Mouse (Mus musculus): ENCODE measurements around the gene Cilp2. TPM values are rescaled to one million over a fixed set of nuclear protein-coding genes. Genes with fewer than 3 reads are reported as not detected.

Gene Cilp2
- 0.11 and 0.16 TPM in 2 replicates for polyA plus RNA-seq (2012; rRNA removed)

DNA sequence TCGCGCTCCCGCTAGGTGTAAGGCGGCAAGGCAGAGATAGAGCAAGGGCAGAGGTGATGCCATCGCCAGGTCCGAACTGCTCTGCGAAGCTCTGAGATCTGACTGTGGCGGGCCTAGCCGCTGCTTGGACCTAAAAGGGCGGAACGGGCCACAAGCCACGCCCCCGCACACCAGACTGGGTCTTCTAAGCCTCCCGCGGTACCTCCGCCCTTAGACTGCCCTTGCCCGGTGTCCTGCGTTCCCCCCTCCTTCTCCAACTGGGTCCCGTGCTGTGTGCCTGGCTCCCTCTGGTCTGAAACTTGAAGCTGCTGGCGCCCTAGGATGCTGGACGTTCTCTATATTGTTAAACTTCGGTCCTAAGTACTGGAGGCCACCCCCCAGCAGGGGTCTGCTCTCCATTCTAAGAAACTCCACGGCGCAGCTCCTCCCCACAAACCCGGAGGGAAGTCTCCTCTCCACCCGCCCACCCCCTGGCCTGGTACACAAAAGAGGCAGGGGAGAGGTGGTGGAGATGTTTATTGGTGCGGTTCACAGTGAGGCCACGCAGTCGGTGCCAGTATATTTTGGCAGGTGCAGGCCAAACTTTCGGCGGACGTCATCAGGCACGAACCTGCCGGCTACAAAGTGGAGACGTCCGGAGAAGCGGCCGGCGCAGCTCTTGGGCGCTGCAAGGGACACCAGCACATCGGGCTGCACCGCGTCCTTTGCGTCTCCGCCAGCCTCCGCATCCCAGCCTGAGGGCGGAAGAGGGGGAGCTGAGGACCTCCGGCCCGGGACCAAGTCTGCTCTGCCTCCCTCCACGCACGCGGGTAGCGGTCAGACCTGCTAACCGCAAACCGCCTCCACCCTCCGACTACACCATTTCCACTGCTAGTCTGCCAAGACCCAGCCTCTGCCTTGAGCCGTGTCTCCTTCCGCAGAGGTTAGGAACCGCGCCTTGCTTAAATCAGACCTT is at the start of gene Cilp2:
Gene Cilp2 (minus strand): TSS at position 399 of the 955 bp plus-strand sequence.
- TF ChIP-seq CTCF (conservative IDR thresholded peaks at IDR 0.05; ENCODE audit: insufficient read depth, insufficient read length, low read depth, low read length) (no peak), POLR2A (IDR thresholded peaks at IDR 0.05; ENCODE audit: low read depth, low read length) (no peak)
- 0 out of 2 replicates have a peak, but pooled peaks cover 2% of the 10 kb centered on the region for H3K27me3 ChIP-seq (replicated peaks; ENCODE audit: control insufficient read depth, insufficient read depth, low read length)
- WGBS: 2% methylated on average over 58 of the region's 60 CpGs
- 0 out of 2 replicates have a peak, but pooled peaks cover 2% of the 10 kb centered on the region for H3K4me1 ChIP-seq (ENCODE audit: control insufficient read depth, insufficient read depth, low read length)
- peak within 1 kb of the TSS; percentile 19 for H3K4me3 ChIP-seq (ENCODE audit: insufficient read depth, low read depth, low read length)
- H3K27ac ChIP-seq (ENCODE audit: insufficient read depth, low read depth, low read length): no peak within 1 kb of the TSS
- no peaks in the 10 kb centered on the region for H3K36me3 ChIP-seq (ENCODE audit: control insufficient read depth, insufficient read depth, low read length)
- DNase-seq: peak; percentile 54

DNA sequence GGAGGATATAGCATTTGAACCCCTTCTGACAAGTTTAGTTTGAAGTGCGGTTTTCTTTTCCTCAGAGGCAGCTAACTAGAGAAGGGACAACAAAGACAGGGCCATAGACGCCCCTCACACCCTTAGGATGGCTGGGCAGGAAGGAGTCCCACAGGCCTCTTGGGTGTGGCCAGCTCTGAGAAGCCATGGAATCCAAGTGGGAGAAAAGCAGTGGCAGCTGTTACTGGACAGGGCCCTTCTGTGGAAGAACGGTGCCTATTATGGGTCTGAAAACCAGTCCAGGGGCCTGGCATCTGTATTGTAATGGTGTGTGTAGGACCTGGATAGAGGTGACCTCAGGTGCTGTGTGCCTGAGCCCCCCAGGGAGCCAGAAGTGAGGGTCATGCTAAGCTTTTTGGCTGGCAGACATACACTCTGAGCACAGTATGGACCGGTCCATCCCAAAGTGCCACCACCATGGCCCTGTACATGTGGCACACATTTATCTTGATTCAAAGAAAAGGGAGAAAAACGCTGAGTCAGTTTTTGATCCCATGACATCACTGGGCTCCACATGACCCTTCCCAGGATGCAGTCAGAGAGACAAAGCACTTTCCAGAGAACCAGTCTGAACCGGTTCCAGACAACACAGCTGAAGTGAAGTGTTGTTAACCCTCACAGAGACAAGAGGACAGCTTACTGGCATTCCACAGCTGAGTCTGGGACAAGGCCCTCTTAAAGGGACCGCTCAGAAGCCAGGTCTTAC is 48.7 kb upstream of the Cilp2 start:
- H3K36me3 ChIP-seq (ENCODE audit: control insufficient read depth, insufficient read depth, low read length): no peaks in the 10 kb centered on the region; the same call in 1 of the 2 replicates
- peak overlapping the region; percentile 35 for H3K27ac ChIP-seq (ENCODE audit: insufficient read depth, low read depth, low read length)
- no peak overlapping the region for H3K4me3 ChIP-seq (ENCODE audit: insufficient read depth, low read depth, low read length)
- 48% methylated on average over 7 of the region's 7 CpGs for WGBS
- TF ChIP-seq POLR2A (IDR thresholded peaks at IDR 0.05; ENCODE audit: low read depth, low read length) (no peak), CTCF (conservative IDR thresholded peaks at IDR 0.05; ENCODE audit: insufficient read depth, insufficient read length, low read depth, low read length) (no peak)
- peaks cover 41% of the 10 kb centered on the region for H3K4me1 ChIP-seq (ENCODE audit: control insufficient read depth, insufficient read depth, low read length)
- no peaks in the 10 kb centered on the region for H3K27me3 ChIP-seq (replicated peaks; ENCODE audit: control insufficient read depth, insufficient read depth, low read length)
- DNase-seq: peak; percentile 83

DNA sequence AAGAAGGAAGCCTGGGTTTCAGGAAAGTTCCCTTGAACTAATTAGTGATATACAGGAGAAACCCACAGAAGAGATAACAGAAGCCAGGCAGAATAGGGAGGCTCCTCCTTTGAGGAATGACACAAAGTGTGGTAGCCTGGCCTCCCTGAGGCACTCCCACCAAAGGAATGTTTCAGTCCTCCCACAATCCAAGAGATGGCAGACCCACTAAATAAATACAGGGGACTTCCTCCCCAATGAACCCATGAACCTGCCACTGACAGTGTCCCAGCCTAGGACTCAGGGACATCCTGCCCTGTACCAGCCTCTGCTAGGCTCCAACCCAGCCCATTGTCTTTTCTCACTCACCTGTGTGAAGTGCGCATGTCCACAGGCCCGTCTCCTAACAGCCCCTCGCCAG is 47.9 kb upstream of the Cilp2 start:
- Histone ChIP-seq H3K4me3 (ENCODE audit: insufficient read depth, low read depth, low read length) (no peak overlapping the region), H3K27ac (ENCODE audit: insufficient read depth, low read depth, low read length) (peak overlapping the region; percentile 35; the same call in 1 of the 2 replicates), H3K36me3 (ENCODE audit: control insufficient read depth, insufficient read depth, low read length) (no peaks in the 10 kb centered on the region; the same call in 1 of the 2 replicates), H3K4me1 (ENCODE audit: control insufficient read depth, insufficient read depth, low read length) (peaks cover 37% of the 10 kb centered on the region), H3K27me3 (replicated peaks; ENCODE audit: control insufficient read depth, insufficient read depth, low read length) (no peaks in the 10 kb centered on the region)
- no peak for TF ChIP-seq POLR2A (IDR thresholded peaks at IDR 0.05; ENCODE audit: low read depth, low read length)
- TF ChIP-seq CTCF (conservative IDR thresholded peaks at IDR 0.05; ENCODE audit: insufficient read depth, insufficient read length, low read depth, low read length): no peak
- no peak for DNase-seq
- WGBS: 89% methylated on average over 3 of the region's 3 CpGs

DNA sequence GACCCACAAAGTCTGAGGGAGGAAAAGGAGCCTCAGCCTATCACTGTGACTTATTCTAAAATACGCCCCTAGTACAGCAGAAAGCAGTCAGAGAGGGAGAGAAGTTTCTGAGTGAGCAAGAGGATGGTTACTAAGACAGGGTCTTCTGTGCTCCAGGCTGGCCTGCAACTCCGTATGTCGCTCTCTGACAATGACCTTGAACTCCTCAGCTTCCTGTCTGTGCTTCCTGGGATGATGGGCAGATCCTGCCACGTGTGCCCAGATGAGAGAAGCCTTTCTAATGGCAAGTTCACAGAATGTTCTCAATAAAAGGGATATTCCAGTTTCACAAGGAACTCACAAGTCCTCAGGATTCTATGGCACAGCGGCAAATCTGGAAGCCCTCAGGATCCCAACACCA is 47.1 kb upstream of the Cilp2 start:
- TF ChIP-seq POLR2A (IDR thresholded peaks at IDR 0.05; ENCODE audit: low read depth, low read length) (no peak), CTCF (conservative IDR thresholded peaks at IDR 0.05; ENCODE audit: insufficient read depth, insufficient read length, low read depth, low read length) (no peak)
- Histone ChIP-seq H3K4me1 (ENCODE audit: control insufficient read depth, insufficient read depth, low read length) (peaks cover 28% of the 10 kb centered on the region), H3K4me3 (ENCODE audit: insufficient read depth, low read depth, low read length) (no peak overlapping the region), H3K36me3 (ENCODE audit: control insufficient read depth, insufficient read depth, low read length) (no peaks in the 10 kb centered on the region; the same call in 1 of the 2 replicates), H3K27ac (ENCODE audit: insufficient read depth, low read depth, low read length) (0 out of 2 replicates have a peak overlapping the region, but pooled peaks have one; percentile 11), H3K27me3 (replicated peaks; ENCODE audit: control insufficient read depth, insufficient read depth, low read length) (no peaks in the 10 kb centered on the region)
- no peak for DNase-seq
- 67% methylated on average over 5 of the region's 5 CpGs for WGBS

DNA sequence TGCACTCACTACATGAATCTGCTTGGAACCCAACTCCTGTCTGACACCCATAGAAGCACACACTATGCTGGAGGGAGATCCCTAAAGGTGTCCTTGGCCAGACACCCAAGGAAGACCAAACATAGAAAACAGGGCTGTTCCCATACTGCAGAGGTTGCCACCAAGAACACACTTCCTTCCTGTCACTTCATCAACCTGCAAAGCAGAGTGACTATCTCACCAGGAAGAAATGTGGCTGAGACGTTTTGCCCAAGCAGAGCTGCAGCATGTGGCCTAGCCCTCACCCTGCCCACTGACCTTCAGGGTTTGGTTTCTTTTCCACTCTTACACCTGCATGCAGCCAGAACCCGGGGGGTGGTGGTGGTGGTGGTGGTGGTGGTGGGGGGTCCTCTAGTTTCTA is 46.3 kb upstream of the Cilp2 start:
- TF ChIP-seq POLR2A (IDR thresholded peaks at IDR 0.05; ENCODE audit: low read depth, low read length): no peak
- TF ChIP-seq CTCF (conservative IDR thresholded peaks at IDR 0.05; ENCODE audit: insufficient read depth, insufficient read length, low read depth, low read length): no peak
- Histone ChIP-seq H3K27me3 (replicated peaks; ENCODE audit: control insufficient read depth, insufficient read depth, low read length) (no peaks in the 10 kb centered on the region), H3K27ac (ENCODE audit: insufficient read depth, low read depth, low read length) (no peak overlapping the region), H3K4me1 (ENCODE audit: control insufficient read depth, insufficient read depth, low read length) (peaks cover 22% of the 10 kb centered on the region), H3K4me3 (ENCODE audit: insufficient read depth, low read depth, low read length) (no peak overlapping the region), H3K36me3 (ENCODE audit: control insufficient read depth, insufficient read depth, low read length) (no peaks in the 10 kb centered on the region; the same call in 1 of the 2 replicates)
- no peak for DNase-seq
- WGBS: 37% methylated on average over 2 of the region's 2 CpGs

DNA sequence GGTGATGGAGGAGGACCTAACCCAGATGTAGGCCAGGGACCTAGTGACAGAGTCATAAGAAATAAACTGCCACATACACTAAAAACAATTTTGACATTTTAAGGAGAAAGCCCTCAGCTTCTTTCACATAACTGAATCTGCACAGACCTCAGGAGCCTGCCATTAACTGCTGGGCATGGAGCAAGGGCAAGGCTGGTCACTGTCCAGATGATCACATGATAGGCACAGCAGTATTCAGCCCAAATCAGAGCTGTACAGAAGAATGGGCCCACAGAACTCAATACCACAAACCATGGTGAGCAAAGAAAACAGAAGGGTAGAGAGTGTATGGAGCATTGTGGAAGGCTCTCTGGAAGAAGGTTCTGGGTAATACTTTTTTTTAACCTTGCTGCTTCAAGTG is 39.4 kb upstream of the Cilp2 start:
- H3K27me3 ChIP-seq (replicated peaks; ENCODE audit: control insufficient read depth, insufficient read depth, low read length): no peaks in the 10 kb centered on the region
- TF ChIP-seq CTCF (conservative IDR thresholded peaks at IDR 0.05; ENCODE audit: insufficient read depth, insufficient read length, low read depth, low read length) (no peak), POLR2A (IDR thresholded peaks at IDR 0.05; ENCODE audit: low read depth, low read length) (no peak)
- peak; percentile 59 for DNase-seq
- peaks cover 7% of the 10 kb centered on the region; the same call in 1 of the 2 replicates for H3K4me1 ChIP-seq (ENCODE audit: control insufficient read depth, insufficient read depth, low read length)
- H3K4me3 ChIP-seq (ENCODE audit: insufficient read depth, low read depth, low read length): no peak overlapping the region
- H3K27ac ChIP-seq (ENCODE audit: insufficient read depth, low read depth, low read length): no peak overlapping the region
- no peaks in the 10 kb centered on the region for H3K36me3 ChIP-seq (ENCODE audit: control insufficient read depth, insufficient read depth, low read length)
